Mouse (Mus musculus): ENCODE data around the gene Lrch3.
"Not testable (repeated sequence)": the region's sequence is repeated elsewhere in the genome, so short reads cannot be mapped to it uniquely, and the experiment has no call there.

Gene Lrch3

GRCm38 (mm10) chr16:33054927-33055326, 141.0 kb downstream of the Lrch3 start:
- not testable (repeated sequence) for DNase-seq (ENCODE audit: low read depth, low spot score)

DNA sequence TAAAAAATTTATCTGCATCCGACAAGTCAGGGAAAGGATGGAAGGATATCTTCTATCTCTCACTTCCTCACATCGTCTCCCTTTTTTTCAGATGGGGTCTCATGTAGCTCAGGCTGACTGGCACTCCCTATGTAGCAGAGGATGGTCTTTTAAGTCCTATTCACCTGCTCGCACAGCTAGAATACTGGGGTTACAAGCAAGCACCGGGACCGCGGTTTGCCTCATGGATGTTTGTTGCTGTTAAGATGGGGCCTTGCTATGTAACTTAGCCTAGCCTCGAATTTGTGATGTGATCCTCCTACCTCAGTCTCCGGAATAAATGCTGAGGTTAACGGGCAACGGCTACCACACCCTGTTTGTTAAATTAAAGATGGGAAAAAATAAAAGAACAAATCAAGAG, 141.8 kb downstream of the Lrch3 start:
- DNase-seq (ENCODE audit: low read depth, low spot score) = no peak

DNA sequence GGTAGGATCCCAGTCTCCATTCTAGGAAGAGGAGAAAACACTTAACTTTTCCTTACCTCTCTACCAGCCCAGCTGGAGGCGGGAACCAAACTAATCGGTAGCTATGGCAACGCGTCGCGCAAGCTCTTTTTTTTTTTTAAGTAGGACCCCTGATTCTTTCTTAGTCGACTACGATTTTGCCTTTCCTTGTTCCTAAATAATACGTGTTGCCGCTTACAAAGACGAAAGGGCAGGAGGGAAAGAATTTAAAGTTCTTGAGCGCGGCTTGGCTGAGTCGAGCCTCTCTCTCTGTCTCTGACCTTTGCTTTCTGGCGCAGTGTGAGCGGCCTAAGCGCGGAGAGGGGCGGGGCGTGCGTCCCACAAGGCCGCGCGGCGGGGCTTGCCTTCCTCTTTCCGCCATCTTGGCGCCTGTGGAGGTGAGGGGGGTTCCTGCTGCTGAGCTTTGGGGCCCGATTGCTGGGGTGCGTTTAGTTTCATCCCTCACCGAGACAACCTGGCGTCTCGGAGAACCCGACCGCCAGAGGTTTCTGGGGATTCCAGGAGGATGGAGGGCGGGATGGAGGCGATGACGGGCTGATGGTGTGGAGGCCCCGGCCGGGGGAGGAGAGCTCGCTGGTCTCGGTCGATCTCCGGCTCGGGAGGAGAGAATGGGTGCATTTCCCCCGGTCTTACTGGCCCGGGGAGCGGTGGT, 142.3 kb downstream of the Lrch3 start, which contains the start of the genes Iqcg and Rpl35a:
Gene Iqcg (minus strand): TSS at position 124 of the 691 bp plus-strand sequence.
Gene Rpl35a (plus strand): TSS at position 359 of the 691 bp plus-strand sequence.
- peak; percentile 67 for DNase-seq (ENCODE audit: low read depth, low spot score)

DNA sequence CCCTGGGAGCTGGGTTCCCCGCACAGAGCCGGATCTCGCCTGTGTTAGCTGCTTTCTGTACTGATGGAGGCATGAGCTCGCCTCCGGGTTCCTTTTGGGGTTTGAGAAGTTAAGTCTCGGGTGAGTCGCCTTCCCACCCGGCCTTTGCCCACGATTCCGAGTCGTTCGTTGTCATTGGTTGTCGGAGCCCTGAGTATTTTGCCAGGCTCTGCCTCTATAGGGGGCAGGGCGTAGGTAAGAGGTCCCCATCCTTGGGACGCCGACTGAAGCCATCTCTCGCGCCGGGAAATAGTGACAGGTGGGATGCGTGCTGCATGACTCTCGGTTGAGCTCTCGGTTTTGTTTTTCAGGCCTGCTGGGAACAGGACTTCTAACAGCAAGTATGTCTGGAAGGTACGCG, 142.9 kb downstream of the Lrch3 start:
- DNase-seq (ENCODE audit: low read depth, low spot score) = no peak

- no peak for DNase-seq (ENCODE audit: low read depth, low spot score)
These were observed 144.1 kb downstream of the Lrch3 start for GRCm38 (mm10) chr16:33058033-33058432.

- DNase-seq (ENCODE audit: low read depth, low spot score) = not testable (repeated sequence)
These were observed 144.8 kb downstream of the Lrch3 start for GRCm38 (mm10) chr16:33058656-33059055.

DNA sequence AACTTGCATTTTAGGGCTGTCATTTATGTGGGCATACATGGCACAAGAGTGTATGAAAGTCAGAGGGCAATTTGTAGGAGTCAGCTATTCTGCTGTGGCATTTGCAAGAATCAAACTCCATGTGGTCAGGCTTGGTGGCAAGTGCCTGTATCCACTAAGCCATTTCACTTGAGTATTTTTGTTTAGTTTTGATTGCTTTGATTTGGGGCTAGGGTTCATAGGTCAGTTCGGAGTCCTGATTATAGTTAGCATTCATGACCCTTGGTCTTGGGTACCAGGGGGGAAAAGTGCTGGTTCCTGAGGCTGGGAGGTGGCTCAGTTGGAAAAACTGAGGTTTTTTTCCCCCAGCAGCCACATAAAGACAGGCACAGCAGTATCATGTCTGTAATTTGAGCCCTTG, 145.6 kb downstream of the Lrch3 start:
- DNase-seq (ENCODE audit: low read depth, low spot score) = no peak

DNA sequence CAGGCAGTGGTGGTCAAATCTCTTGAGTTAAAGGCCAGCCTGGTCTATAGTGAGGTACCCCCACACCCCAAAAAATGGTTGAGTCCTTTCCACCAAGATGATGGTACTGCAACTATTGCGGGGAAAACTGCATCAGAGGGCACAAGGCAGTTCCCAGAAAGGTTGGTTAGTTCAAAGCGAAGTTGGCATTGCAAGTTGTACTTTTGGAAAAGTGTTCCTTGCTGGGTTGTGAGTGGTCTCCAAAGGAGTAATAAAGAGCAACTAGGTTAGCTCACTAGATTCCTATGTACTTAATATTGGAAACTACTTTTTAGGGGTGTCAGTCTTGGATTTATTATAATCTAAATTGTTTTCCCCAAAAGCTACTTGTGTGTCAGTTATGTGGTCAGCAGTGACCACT, 147.0 kb downstream of the Lrch3 start:
- no peak for DNase-seq (ENCODE audit: low read depth, low spot score)

DNA sequence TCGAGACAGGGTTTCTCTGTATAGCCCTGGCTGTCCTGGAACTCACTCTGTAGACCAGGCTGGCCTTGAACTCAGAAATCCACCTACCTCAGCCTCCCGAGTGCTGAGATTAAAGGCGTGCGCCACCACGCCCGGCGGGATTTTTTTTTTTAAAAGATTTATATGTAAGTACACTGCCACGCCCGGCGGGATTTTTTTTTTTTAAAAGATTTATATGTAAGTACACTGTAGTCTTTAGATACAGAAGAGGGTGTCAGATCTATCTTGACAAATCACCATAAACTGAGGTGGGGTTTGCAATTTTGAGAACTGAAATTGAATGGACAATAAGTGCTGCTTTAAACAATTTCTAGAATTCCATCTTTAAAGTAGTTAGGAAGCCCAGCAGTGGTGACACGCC, 147.5 kb downstream of the Lrch3 start:
- no peak for DNase-seq (ENCODE audit: low read depth, low spot score)

DNA sequence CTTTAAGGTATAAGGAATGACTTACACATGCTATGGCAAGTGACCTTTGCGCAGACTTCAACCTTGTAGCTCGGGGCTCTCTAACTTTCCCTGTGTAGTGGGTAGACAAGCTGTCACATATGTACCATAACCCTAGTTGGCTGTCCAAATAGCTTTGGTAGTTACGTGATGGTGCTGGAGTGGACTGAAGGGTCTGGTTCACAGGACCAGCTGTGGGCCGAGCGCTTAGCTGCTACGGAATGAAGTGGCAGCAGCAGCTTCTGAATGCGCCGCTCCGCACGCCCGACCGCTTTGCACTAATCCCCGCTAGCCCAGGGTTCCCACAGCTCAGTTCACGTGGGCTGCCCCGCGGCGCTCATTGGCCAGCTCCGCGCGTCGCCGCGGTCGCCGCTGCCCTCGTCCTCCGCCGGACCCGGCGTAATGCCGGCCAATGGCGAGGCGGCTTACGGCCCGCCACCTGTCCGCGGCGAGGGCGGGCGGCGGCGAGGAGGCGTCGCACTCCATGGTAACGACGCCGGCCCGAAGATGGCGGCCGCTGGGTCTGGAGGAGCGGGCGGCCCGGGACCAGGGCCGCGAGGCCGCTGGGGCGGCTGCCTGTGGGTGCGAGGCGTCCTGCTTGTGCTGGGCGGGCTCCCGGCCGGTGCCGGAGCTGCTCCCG, 148.3 kb downstream of the Lrch3 start, which contains the start of gene Lmln:
Gene Lmln (plus strand): TSS at position 498 of the 658 bp plus-strand sequence.
- DNase-seq (ENCODE audit: low read depth, low spot score) = peak; percentile 63

DNA sequence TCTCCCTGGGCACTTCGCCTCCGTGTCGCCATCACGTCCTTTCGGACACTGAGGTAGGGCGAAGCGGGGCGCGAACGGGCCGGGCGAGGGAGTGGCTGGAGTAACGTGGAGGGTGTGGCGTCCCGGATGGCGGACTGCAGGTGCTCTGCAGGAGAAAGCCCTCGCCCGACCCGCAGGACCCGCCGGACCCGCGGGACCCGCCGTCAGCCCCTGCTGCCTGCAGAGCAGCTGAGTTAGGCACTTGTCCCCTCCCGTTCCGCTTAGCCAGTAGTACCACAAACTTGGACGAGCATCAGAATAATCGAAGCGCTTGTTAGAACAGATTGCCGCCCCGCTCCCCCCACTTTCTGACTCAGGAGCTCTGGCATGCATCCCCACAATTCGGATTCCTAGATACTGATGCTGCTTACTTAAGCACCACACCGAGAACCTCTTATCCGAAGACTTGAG, 148.8 kb downstream of the Lrch3 start:
- DNase-seq (ENCODE audit: low read depth, low spot score) = peak; percentile 55

GRCm38 (mm10) chr16:33063267-33063666, 149.4 kb downstream of the Lrch3 start:
- DNase-seq (ENCODE audit: low read depth, low spot score) = no peak

DNA sequence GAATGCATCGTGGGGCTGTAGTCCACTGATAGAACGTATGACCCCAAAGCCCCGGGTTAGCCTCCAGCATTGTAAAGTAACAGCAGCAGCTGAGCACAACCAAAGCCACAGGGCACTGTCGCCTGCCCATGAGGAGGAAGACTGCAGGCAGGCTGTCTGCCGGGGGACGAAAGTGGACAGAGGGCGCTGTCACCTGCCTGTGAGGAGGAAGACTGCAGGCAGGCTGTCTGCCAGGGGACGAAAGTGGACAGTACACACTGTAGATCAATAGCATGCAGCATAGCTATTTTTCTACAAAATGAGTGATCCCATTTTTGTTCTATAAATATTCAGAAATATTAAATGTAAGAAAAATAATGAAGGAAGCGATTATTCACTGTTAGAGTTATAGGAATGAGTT, 150.7 kb downstream of the Lrch3 start:
- DNase-seq (ENCODE audit: low read depth, low spot score) = no peak

All from WW6 (cell line).